Mouse (Mus musculus): Measurements from ENCODE around the gene Ccnh. TPM values are rescaled to one million over a fixed set of nuclear protein-coding genes. Genes with fewer than 3 reads are reported as not detected.
"Not testable (repeated sequence)": the region's sequence is repeated elsewhere in the genome, so short reads cannot be mapped to it uniquely, and the experiment has no call there.

Gene Ccnh
- 10 to 100 TPM; 15.2 to 21.3 TPM for total RNA-seq (2021)
- long read RNA-seq, experiment 1, transcript Ccnh-201 (9 exons, 2,045 nt): major isoform, 42 of 57 reads
- long read RNA-seq, experiment 1, partial matches to known transcripts: 1 of 57 reads
- long read RNA-seq, experiment 1, other reads (novel, unspliced or antisense): 13 of 57 reads
- long read RNA-seq, experiment 2, transcript Ccnh-201 (9 exons, 2,045 nt): major isoform, 29 of 34 reads
- long read RNA-seq, experiment 2, partial matches to known transcripts: 0 of 34 reads
- long read RNA-seq, experiment 2, other reads (novel, unspliced or antisense): 3 of 34 reads

DNA sequence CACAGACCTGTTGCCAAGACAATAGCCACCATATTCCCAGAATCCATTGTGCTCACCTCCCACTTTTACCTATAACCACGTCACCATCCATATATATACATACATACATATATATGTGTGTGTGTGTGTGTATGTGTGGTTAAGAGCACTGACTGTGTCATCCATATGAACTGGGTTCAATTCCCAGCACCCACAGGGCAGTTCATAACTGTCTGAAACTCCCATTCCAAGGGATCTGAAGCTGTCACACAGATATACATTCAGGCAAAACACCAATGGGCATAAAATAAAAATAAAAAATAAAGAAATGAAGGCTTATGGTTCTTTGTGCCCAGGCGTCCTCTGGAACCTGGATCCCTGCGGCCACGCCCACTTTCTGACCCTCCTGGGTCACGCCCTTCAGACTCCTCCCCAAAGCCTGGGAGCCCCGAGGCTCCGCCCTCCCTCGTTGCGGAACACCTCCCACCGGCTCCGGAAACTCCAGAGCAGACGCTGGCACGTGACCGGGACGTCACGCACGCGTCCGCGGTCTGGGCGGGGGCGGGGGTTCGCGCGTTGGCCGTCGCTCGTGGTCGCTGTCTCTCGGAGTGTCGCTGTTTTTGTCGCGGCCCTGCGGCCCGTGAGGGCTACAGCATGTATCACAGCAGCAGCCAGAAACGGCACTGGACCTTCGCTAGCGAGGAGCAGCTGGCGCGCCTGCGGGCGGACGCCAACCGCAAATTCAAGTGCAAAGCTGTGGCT lies at the start of gene Ccnh:
Ccnh (plus strand) TSS at position 506 of the 741 bp plus-strand sequence.
- H3K4me3 ChIP-seq: peak within 1 kb of the TSS; percentile 99
- intact Hi-C loops (cut with DNase I): loop anchor here (1.0 kb wide), 1 partner anchor 100 kb away; the partner anchor contains the start of gene Rasa1
- H3K27ac ChIP-seq: peak within 1 kb of the TSS; percentile 92
- peak; percentile 14; the same call in 1 of the 2 replicates for TF ChIP-seq CTCF (IDR thresholded peaks at IDR 0.05)
- peak; percentile 96 for DNase-seq

GRCm38 (mm10) chr13:85143361-85143760 lies 45.8 kb upstream of the Ccnh start:
- intact Hi-C loops (cut with DNase I); H3K27ac ChIP-seq; DNase-seq; H3K4me3 ChIP-seq: not testable (repeated sequence)

- intact Hi-C loops (cut with DNase I): no loop called here
- DNase-seq: no peak
- no peak overlapping the region for H3K27ac ChIP-seq
- TF ChIP-seq CTCF (IDR thresholded peaks at IDR 0.05): no peak
- H3K4me3 ChIP-seq: no peak overlapping the region
These were observed 42.7 kb upstream of the Ccnh start for GRCm38 (mm10) chr13:85146471-85146870.

DNA sequence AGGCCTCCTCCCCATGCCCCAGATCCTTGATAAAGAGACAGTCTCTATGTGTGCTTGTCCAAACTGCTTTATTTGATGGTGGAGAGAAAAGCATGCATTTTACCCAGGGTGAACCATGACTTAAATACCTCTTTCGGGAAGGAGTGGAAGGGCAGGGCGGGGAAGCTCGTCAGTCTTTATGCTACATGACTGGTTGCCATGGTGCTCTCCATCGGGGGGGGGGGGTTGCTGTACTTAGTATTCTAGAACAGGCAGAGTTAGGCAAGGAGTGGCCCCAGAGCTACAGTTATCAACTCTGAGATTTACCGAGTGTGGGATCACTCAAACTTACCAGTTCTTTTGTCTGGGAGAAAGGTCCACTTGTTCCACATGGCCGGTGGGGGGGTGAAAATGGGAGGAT lies 34.5 kb upstream of the Ccnh start:
- no peak for TF ChIP-seq CTCF (IDR thresholded peaks at IDR 0.05)
- no peak overlapping the region for H3K27ac ChIP-seq
- intact Hi-C loops (cut with DNase I): no loop called here
- DNase-seq: no peak
- H3K4me3 ChIP-seq: no peak overlapping the region

- H3K4me3 ChIP-seq: no peak overlapping the region
- no peak for DNase-seq
- no peak overlapping the region for H3K27ac ChIP-seq
- TF ChIP-seq CTCF (IDR thresholded peaks at IDR 0.05): no peak
- intact Hi-C loops (cut with DNase I): no loop called here
These were observed 29.2 kb upstream of the Ccnh start for GRCm38 (mm10) chr13:85159971-85160370.

- intact Hi-C loops (cut with DNase I): no loop called here
- no peak for TF ChIP-seq CTCF (IDR thresholded peaks at IDR 0.05)
These were observed 24.6 kb upstream of the Ccnh start for GRCm38 (mm10) chr13:85164512-85165124.

GRCm38 (mm10) chr13:85189644-85190121 lies 475 bp downstream of the Ccnh start:
- peak overlapping the region; percentile 99 for H3K4me3 ChIP-seq
- peak overlapping the region; percentile 92 for H3K27ac ChIP-seq
- intact Hi-C loops (cut with DNase I): loop anchor here (1.0 kb wide), 1 partner anchor 100 kb away; the partner anchor contains the start of gene Rasa1
- no peak for TF ChIP-seq CTCF (IDR thresholded peaks at IDR 0.05)
- DNase-seq: peak; percentile 63

More at GRCm38 (mm10) chr13:85164512-85165124, 24.6 kb upstream of the Ccnh start:
- no peak for DNase-seq
- H3K27ac ChIP-seq: no peak overlapping the region
- no peak overlapping the region for H3K4me3 ChIP-seq

- no peak overlapping the region for H3K4me3 ChIP-seq
- intact Hi-C loops (cut with DNase I): no loop called here
- no peak for DNase-seq
- no peak for TF ChIP-seq CTCF (IDR thresholded peaks at IDR 0.05)
- H3K27ac ChIP-seq: no peak overlapping the region
These were observed 2.0 kb downstream of the Ccnh start for GRCm38 (mm10) chr13:85191253-85191652.

DNA sequence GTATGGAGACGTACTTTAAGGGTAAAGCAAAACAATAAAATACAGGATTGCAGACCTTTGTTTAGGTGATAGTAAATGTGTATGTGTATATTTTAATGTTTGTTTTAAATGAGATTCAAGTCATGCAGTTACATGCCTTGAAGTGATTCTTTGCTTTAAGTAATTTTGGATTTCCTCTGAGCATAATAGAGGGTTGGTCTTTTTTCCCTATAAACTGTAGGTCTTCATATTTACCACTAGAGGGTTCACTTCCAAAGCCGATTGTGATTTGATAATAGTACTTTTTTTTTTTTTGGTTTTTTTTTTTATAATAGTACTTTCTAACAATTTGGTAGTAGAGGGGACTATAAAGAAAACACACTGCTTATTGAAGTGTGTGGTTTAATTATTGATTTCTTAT lies 18.3 kb downstream of the Ccnh start:
- peak; percentile 66 for TF ChIP-seq CTCF (IDR thresholded peaks at IDR 0.05)
- no peak overlapping the region for H3K27ac ChIP-seq
- H3K4me3 ChIP-seq: no peak overlapping the region
- no peak for DNase-seq
- intact Hi-C loops (cut with DNase I): no loop called here

DNA sequence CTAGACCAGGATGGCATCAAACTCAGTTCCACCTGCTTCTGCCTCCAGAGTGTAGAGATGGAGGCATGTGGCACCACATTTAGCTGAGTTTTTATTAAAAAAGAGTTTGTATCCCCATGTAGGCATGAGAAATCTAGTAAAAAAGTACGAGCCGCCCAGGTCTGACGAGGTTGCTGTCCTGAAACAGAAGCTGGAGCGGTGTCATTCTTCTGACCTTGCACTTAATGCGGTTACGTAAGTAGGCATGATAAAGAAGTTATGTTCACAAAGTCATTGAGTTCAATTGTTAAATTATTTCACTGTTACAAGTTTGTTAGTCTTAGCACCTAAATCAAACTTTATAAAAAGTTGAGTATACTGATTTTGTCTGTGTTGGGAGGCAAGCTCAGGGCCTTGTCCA lies 19.4 kb downstream of the Ccnh start:
- intact Hi-C loops (cut with DNase I): no loop called here
- DNase-seq: no peak
- TF ChIP-seq CTCF (IDR thresholded peaks at IDR 0.05): no peak
- H3K27ac ChIP-seq: no peak overlapping the region
- no peak overlapping the region for H3K4me3 ChIP-seq

GRCm38 (mm10) chr13:85210353-85210752 lies 21.1 kb downstream of the Ccnh start:
- Histone ChIP-seq H3K4me3 (no peak overlapping the region), H3K27ac (no peak overlapping the region)
- intact Hi-C loops (cut with DNase I): no loop called here
- no peak for DNase-seq
- TF ChIP-seq CTCF (IDR thresholded peaks at IDR 0.05): no peak

DNA sequence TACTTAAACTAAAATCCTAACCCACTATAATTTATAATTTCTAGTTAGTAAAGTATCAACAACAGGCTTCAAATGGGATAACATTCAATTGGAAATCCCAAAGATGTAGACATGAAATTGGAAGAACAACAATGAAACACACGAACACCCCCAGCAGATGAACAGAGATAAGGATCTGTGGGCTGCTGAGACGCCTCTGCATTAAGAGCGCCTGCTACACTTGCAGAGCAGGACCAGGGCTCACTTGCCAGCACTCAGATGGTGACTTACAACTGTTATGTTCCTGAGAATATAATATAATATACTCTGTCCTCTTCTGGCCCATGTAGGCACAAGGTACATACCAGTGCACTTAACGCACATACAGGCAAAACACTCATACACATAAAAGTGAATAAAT lies 29.4 kb downstream of the Ccnh start:
- Histone ChIP-seq H3K4me3 (no peak overlapping the region), H3K27ac (no peak overlapping the region)
- no peak for TF ChIP-seq CTCF (IDR thresholded peaks at IDR 0.05)
- no peak for DNase-seq
- intact Hi-C loops (cut with DNase I): no loop called here

GRCm38 (mm10) chr13:85238760-85239159 lies 49.6 kb downstream of the Ccnh start:
- Histone ChIP-seq H3K4me3 (no peak overlapping the region), H3K27ac (no peak overlapping the region)
- TF ChIP-seq CTCF (IDR thresholded peaks at IDR 0.05): no peak
- intact Hi-C loops (cut with DNase I): no loop called here
- DNase-seq: no peak

Other genes starting within 250 kb of the Ccnh start
- 10 to 100 TPM; 18.2 to 22.3 TPM for gene Rasa1, start 99.7 kb downstream of the Ccnh start, total RNA-seq (2021)